Mouse (Mus musculus) frontal cortex, postnatal 36 days (tissue): Measurements from ENCODE around the gene Scnm1.
A peak's percentile ranks its signal among the peaks of the same experiment; 100 is the strongest.
"Not testable (repeated sequence)": the region's sequence is repeated elsewhere in the genome, so short reads cannot be mapped to it uniquely, and the experiment has no call there.

Source experiments
- DNase-seq, 2 experiments: peaks; one replicate each; pipeline ENCODE4 v3.0.0; 2022; ENCODE audit warnings: low spot score in 2 of 2

Scnm1 gene

GRCm38 (mm10) chr3:95107308-95107707 is 26.5 kb downstream of the Scnm1 start:
- DNase-seq: not testable (repeated sequence)

- DNase-seq: peak; percentile 96 to 97
Measured at GRCm38 (mm10) chr3:95106338-95107117, 27.3 kb downstream of the Scnm1 start, which contains the start of gene Pip5k1a. Gene Pip5k1a, minus strand, starts transcription at chr3:95106930.

- DNase-seq: no peak
Measured at GRCm38 (mm10) chr3:95105586-95106337, 28.0 kb downstream of the Scnm1 start.

GRCm38 (mm10) chr3:95105121-95105520 is 28.7 kb downstream of the Scnm1 start:
- peak; percentile 42 to 67 for DNase-seq

GRCm38 (mm10) chr3:95100854-95101253 is 33.0 kb downstream of the Scnm1 start:
- DNase-seq: no peak

GRCm38 (mm10) chr3:95088071-95088470 is 45.7 kb downstream of the Scnm1 start:
- no peak for DNase-seq
